Mouse (Mus musculus): ENCODE measurements at regions not wholly inside any gene's neighbourhood (a gene's known extent, or its start where the extent isn't known, plus 50 kb on each side); places are given as distances from the start of the nearest gene placed in this dataset.

DNA sequence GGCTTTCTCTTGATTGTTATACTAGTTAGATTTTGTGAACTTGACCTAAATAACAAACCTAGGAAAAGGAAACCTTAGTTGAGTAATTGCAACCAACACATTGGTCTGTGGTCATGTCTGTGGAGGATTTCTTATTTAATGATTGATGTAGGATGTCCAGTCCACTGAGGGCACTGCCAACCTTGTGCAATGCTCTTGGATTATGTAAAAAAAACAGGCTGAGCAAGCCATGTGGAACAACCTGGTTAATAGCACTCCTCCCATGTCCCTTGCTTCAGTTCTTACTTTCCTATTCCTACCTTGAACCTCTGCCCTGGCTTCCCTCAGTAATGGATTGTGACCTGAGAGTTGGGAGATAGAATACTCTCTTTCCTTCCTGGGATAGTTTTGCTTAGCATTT lies 312.0 kb upstream of the Pappa start:
- no peak for DNase-seq (ENCODE audit: low spot score in 2 of 2)

DNA sequence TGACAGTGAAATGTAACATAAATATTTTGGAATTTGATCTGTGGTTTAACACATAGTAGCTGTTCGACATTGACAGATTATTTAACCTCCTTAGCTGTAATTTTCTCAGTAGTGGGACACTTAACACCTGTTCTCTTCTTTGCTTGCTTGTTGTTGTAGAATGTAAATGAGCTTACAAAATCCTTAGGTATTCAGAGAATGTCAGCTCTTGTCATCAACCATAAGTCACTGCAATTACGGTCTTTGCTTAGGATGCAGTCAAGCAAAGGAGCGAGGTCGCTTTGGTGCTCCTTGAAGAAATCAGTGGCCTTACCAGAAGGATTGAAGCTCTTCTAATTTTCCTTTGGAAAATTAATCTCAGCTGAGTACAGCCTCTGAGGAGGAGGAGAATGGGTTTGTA lies 311.2 kb upstream of the Pappa start:
- no peak for DNase-seq (ENCODE audit: low spot score in 2 of 2)

GRCm38 (mm10) chr4:64832882-64833281 lies 291.1 kb upstream of the Pappa start:
- no peak for DNase-seq (ENCODE audit: low spot score in 2 of 2)

DNA sequence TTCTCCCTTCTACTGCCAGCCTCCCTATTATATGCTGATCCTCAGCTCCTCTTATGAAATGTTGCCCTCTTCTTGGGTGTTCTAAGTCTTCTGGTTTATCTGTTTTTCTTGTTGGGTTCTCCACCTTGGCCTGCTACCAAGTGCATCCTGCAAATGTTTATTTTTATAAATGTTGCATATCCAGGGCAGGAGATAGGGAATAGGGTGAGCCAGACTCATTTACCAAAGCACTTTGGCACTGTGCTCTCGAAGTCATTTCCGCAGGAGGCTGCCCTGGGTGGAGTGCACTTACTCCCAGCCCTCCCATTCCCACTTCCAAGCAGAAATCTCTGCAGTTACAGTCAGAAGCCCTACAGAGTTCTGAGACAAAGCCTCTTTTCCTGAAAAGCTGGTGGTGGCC lies 249.5 kb upstream of the Pappa start:
- DNase-seq (ENCODE audit: low spot score in 2 of 2), result no peak

GRCm38 (mm10) chr4:64876924-64877323 lies 247.1 kb upstream of the Pappa start:
- DNase-seq (ENCODE audit: low spot score in 2 of 2), result no peak

GRCm38 (mm10) chr4:64897935-64898334 lies 226.0 kb upstream of the Pappa start:
- no peak for DNase-seq (ENCODE audit: low spot score in 2 of 2)

DNA sequence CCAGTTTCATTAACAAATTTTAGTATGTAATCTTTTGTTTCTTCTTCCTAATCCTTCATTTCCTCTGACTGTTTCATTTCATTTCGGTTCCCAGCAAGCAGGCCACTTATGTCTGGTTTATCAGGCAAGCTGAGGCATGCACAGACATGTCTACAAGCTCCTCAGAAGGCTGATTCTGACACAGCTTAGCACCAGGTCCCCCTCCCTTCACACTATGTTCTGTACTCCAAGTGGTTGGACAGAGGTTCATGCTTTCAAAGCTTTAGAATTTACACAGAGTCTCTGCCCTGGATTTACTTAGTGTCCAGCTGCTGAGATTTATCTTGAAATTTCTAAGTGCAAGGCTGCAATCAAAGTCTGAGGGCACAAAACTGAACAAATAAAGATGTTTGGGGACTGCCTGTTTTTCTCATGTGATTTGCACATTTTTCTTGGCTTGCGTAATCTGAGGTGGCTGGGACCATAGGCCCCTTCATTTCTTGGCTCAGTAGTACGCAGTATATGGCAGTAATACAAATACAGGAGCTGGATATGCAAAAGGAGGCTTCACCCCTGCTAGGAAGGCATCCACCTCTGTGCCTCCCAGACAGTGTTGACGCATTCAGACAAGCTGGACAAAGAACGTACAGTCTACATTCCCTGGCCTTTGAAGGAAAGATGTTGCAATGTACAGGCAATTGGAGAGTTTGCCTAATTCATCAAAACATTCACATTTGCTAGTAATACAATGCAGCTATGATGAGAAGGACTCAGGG lies 222.7 kb upstream of the Pappa start:
- no peak for DNase-seq (ENCODE audit: low spot score in 2 of 2)

GRCm38 (mm10) chr4:64923751-64924150 lies 200.2 kb upstream of the Pappa start:
- no peak for DNase-seq (ENCODE audit: low spot score in 2 of 2)

DNA sequence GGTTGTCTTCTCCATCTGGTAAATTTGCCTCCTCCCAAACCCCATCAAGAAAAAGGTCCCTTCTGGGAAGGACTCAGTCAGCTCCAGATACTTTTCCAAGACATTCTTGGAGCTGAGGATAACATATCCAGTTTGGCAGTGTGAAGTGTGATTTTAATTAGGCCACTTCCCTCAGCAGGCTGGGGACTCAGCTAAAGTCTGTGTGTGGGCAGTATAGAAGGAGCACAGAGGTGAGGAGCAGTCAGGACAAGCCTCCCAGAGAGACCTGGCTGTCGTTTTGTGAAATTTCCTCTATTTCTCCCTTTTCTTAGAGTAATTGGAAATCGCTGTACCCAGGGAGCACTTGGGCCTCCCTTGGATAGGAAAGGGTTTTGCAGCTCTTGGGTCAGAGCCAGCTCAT lies 195.4 kb upstream of the Pappa start:
- no peak for DNase-seq (ENCODE audit: low spot score in 2 of 2)

GRCm38 (mm10) chr4:64945547-64945946 lies 178.4 kb upstream of the Pappa start:
- no peak for DNase-seq (ENCODE audit: low spot score in 2 of 2)

DNA sequence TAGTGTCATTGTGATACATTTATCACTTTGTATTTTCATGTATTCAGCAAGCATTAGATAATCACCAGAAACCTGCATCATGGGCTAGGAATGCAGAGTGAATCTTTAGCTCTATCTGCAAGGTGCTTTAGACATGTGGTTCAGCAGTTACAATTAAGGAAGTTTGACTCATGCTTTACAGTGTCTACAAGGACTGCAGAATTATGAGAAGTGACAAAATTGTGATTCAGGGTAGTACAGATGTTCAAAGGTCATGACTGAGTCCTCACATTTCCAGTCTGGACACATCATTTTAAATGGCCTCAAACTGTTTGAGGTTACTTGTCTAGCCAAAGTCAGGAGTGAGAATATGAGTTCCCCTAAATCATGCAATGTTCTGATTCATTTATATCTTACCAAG lies 171.3 kb upstream of the Pappa start:
- DNase-seq (ENCODE audit: low spot score in 2 of 2), result no peak

- no peak for DNase-seq (ENCODE audit: low spot score in 2 of 2)
Measured at GRCm38 (mm10) chr4:64958843-64959242, 165.1 kb upstream of the Pappa start.

GRCm38 (mm10) chr4:64961796-64962195 lies 162.2 kb upstream of the Pappa start:
- DNase-seq (ENCODE audit: low spot score in 2 of 2), result no peak

Measured in frontal cortex, postnatal 10 days (tissue).